Mouse (Mus musculus) testis, adult 2 months (tissue): ENCODE results near the gene Sprtn. TPM values are rescaled to one million over a fixed set of nuclear protein-coding genes. Genes with fewer than 3 reads are reported as not detected.

ENCODE experiments used
- H3K27ac ChIP-seq: fragments of 200-500 bp; 2 replicates; pipeline ENCODE4 v1.5.1; 2012; ENCODE audit warnings: low read depth, low read length; ENCODE audit not compliant: control insufficient read depth, insufficient read depth
- H3K27me3 ChIP-seq: fragments of 200-500 bp; 2 replicates; pipeline ENCODE4 v1.6.1; 2012; ENCODE audit warnings: mild to moderate bottlenecking, low read length, moderate library complexity; ENCODE audit not compliant: control insufficient read depth, insufficient read depth
- H3K36me3 ChIP-seq: fragments of 200-500 bp; 2 replicates; pipeline ENCODE4 v1.6.1; 2012; ENCODE audit warnings: mild to moderate bottlenecking, low read length; ENCODE audit not compliant: control insufficient read depth, insufficient read depth
- H3K4me1 ChIP-seq: fragments of 200-500 bp; 2 replicates; pipeline ENCODE4 v1.6.1; 2012; ENCODE audit warnings: low read length; ENCODE audit not compliant: control insufficient read depth, insufficient read depth
- H3K4me3 ChIP-seq: fragments of 200-500 bp; 2 replicates; pipeline ENCODE4 v1.5.1; 2012; ENCODE audit warnings: low read depth, mild to moderate bottlenecking, low read length, moderate library complexity, mixed read lengths; ENCODE audit not compliant: control insufficient read depth
- CTCF ChIP-seq: fragments of 200-500 bp; IDR thresholded peaks from 2 replicates; pipeline ENCODE4 v1.5.1; 2012; ENCODE audit warnings: low read depth, mild to moderate bottlenecking, inconsistent platforms, low read length, moderate library complexity; ENCODE audit not compliant: control insufficient read depth, insufficient read depth, insufficient replicate concordance
- POLR2A ChIP-seq: fragments of 200-500 bp; IDR thresholded peaks from 2 replicates; pipeline ENCODE4 v1.6.1; 2012; ENCODE audit warnings: low read depth, mild to moderate bottlenecking, inconsistent platforms, low read length, moderate library complexity; ENCODE audit not compliant: control insufficient read depth
- polyA plus RNA-seq: library from polyadenylated mRNA; depleted of rRNA; stranded (reverse); fragments of >200 nt; gene quantifications from 2 replicates; pipeline ENCODE4 v1.2.3, GENCODE M21; 2012

Sprtn gene
- polyA plus RNA-seq, 1 experiment: 129 TPM

GRCm38 (mm10) chr8:124866669-124867068 is 31.0 kb upstream of the Sprtn start:
- no peak overlapping the region for H3K4me3 ChIP-seq
- H3K36me3 ChIP-seq: no peaks in the 10 kb centered on the region
- 0 out of 2 replicates have a peak, but pooled peaks cover 2% of the 10 kb centered on the region for H3K4me1 ChIP-seq
- TF ChIP-seq CTCF (no peak), POLR2A (no peak)
- no peak overlapping the region for H3K27ac ChIP-seq
- H3K27me3 ChIP-seq: no peaks in the 10 kb centered on the region

GRCm38 (mm10) chr8:124867126-124867525 is 30.6 kb upstream of the Sprtn start:
- 0 out of 2 replicates have a peak, but pooled peaks cover 2% of the 10 kb centered on the region for H3K4me1 ChIP-seq
- H3K27me3 ChIP-seq: no peaks in the 10 kb centered on the region
- H3K36me3 ChIP-seq: no peaks in the 10 kb centered on the region
- H3K27ac ChIP-seq: no peak overlapping the region
- no peak overlapping the region for H3K4me3 ChIP-seq
- TF ChIP-seq CTCF: no peak
- no peak for TF ChIP-seq POLR2A

- TF ChIP-seq CTCF (no peak), POLR2A (no peak)
- Histone ChIP-seq H3K36me3 (no peaks in the 10 kb centered on the region; the same call in none of the 2 replicates), H3K27me3 (no peaks in the 10 kb centered on the region), H3K27ac (no peak overlapping the region), H3K4me3 (no peak overlapping the region), H3K4me1 (0 out of 2 replicates have a peak, but pooled peaks cover 2% of the 10 kb centered on the region)
Observed at GRCm38 (mm10) chr8:124869708-124870107, 28.0 kb upstream of the Sprtn start.

GRCm38 (mm10) chr8:124871474-124871873 is 26.2 kb upstream of the Sprtn start:
- H3K36me3 ChIP-seq: peaks cover 1% of the 10 kb centered on the region
- no peak overlapping the region for H3K4me3 ChIP-seq
- 0 out of 2 replicates have a peak, but pooled peaks cover 2% of the 10 kb centered on the region for H3K4me1 ChIP-seq
- TF ChIP-seq POLR2A: no peak
- TF ChIP-seq CTCF: no peak
- no peaks in the 10 kb centered on the region for H3K27me3 ChIP-seq
- no peak overlapping the region for H3K27ac ChIP-seq

- no peak overlapping the region for H3K4me3 ChIP-seq
- peaks cover 1% of the 10 kb centered on the region for H3K36me3 ChIP-seq
- TF ChIP-seq CTCF (no peak), POLR2A (no peak)
- H3K4me1 ChIP-seq: 0 out of 2 replicates have a peak, but pooled peaks cover 2% of the 10 kb centered on the region
- no peak overlapping the region for H3K27ac ChIP-seq
- no peaks in the 10 kb centered on the region for H3K27me3 ChIP-seq
Observed at GRCm38 (mm10) chr8:124872081-124872480, 25.6 kb upstream of the Sprtn start.

GRCm38 (mm10) chr8:124872690-124873089 is 25.0 kb upstream of the Sprtn start:
- H3K4me1 ChIP-seq: 0 out of 2 replicates have a peak, but pooled peaks cover 2% of the 10 kb centered on the region
- TF ChIP-seq POLR2A (no peak), CTCF (no peak)
- peaks cover 1% of the 10 kb centered on the region for H3K36me3 ChIP-seq
- no peak overlapping the region for H3K27ac ChIP-seq
- no peaks in the 10 kb centered on the region for H3K27me3 ChIP-seq
- H3K4me3 ChIP-seq: no peak overlapping the region

- H3K36me3 ChIP-seq: peaks cover 9% of the 10 kb centered on the region
- H3K27me3 ChIP-seq: no peaks in the 10 kb centered on the region
- H3K4me3 ChIP-seq: no peak overlapping the region
- no peak for TF ChIP-seq POLR2A
- TF ChIP-seq CTCF: no peak
- no peak overlapping the region for H3K27ac ChIP-seq
- peaks cover 2% of the 10 kb centered on the region; the same call in 1 of the 2 replicates for H3K4me1 ChIP-seq
Observed at GRCm38 (mm10) chr8:124878141-124878540, 19.5 kb upstream of the Sprtn start.

- Histone ChIP-seq H3K4me3 (no peak overlapping the region), H3K27me3 (no peaks in the 10 kb centered on the region), H3K4me1 (peaks cover 2% of the 10 kb centered on the region; the same call in 1 of the 2 replicates), H3K27ac (no peak overlapping the region), H3K36me3 (peaks cover 9% of the 10 kb centered on the region)
- TF ChIP-seq CTCF (no peak), POLR2A (no peak)
Observed at GRCm38 (mm10) chr8:124878946-124879526, 18.6 kb upstream of the Sprtn start.
